Mouse (Mus musculus) kidney, postnatal 0 days (tissue): Measurements from ENCODE around the gene Rnasek. TPM values are rescaled to one million over a fixed set of nuclear protein-coding genes. Genes with fewer than 3 reads are reported as not detected.

Experiments
- ATAC-seq: fragments of 200-750 bp; cut with Nextera tagmentation; replicated peaks from 2 replicates; pipeline ENCODE4 v1.8.0; 2017; ENCODE audit warnings: low read depth, moderate number of reproducible peaks, moderate TSS enrichment, moderate library complexity; ENCODE audit not compliant: low FRiP score
- DNase-seq: peaks from one replicate; pipeline ENCODE4 v3.0.0-alpha.2; 2016; ENCODE audit warnings: low spot score
- H3K27ac ChIP-seq: fragments of 300-500 bp; sonication (generic); 2 replicates; pipeline ENCODE4 v1.5.1; 2014; ENCODE audit warnings: mild to moderate bottlenecking
- H3K27me3 ChIP-seq: fragments of 300-500 bp; sonication (generic); 2 replicates; pipeline ENCODE4 v1.6.1; 2014; ENCODE audit warnings: low read length, mixed read lengths; ENCODE audit not compliant: insufficient read depth
- H3K36me3 ChIP-seq: fragments of 300-500 bp; sonication (generic); 2 replicates; pipeline ENCODE4 v1.6.1; 2014; ENCODE audit warnings: low read length, mixed read lengths; ENCODE audit not compliant: insufficient read depth
- H3K4me1 ChIP-seq: fragments of 300-500 bp; sonication (generic); replicated peaks from 2 replicates; pipeline ENCODE4 v1.6.1; 2014; ENCODE audit warnings: antibody characterized with exemption, low read length, mixed read lengths; ENCODE audit not compliant: insufficient read depth
- H3K4me2 ChIP-seq: fragments of 300-500 bp; sonication (generic); 2 replicates; pipeline ENCODE4 v1.6.1; 2014; ENCODE audit warnings: mild to moderate bottlenecking, low read length, moderate library complexity, mixed read lengths
- H3K4me3 ChIP-seq: fragments of 300-500 bp; sonication (generic); replicated peaks from 2 replicates; pipeline ENCODE4 v1.5.1; 2014; ENCODE audit warnings: low read depth, low read length
- H3K9ac ChIP-seq: fragments of 300-500 bp; sonication (generic); 2 replicates; pipeline ENCODE4 v1.6.1; 2014; ENCODE audit warnings: low read depth, low read length
- H3K9me3 ChIP-seq: fragments of 300-500 bp; sonication (generic); replicated peaks from 2 replicates; pipeline ENCODE4 v1.6.1; 2016; ENCODE audit warnings: low read length, inconsistent platforms, mixed read lengths
- CTCF ChIP-seq: IDR thresholded peaks from 2 replicates; pipeline ENCODE4 v1.5.1; 2016; ENCODE audit warnings: antibody characterized with exemption, low read depth, mild to moderate bottlenecking, moderate library complexity
- WGBS: fragments of 180-500 bp; shearing (Covaris S2); extraction: QIAGEN DNeasy Blood & Tissue Kit; methylation state at CpG from one replicate; pipeline ENCODE4 v1.1.7; 2014; 5-methylcytosine and 5-hydroxymethylcytosine counted together
- polyA plus RNA-seq: library from polyadenylated mRNA; unstranded; fragments of >200 nt; fragmentation: Nextera tagmentation; extraction: Ambion mirVana; gene quantifications from 2 replicates; pipeline ENCODE4 v1.2.1, GENCODE M21; 2015

Rnasek gene
- polyA plus RNA-seq, 1 experiment from 2014 or later, result 455 TPM

GRCm38 (mm10) chr11:70226602-70226890, 13.1 kb downstream of the Rnasek start:
- Histone ChIP-seq H3K4me1 (peaks cover 9% of the 10 kb centered on the region), H3K9me3 (no peaks in the 10 kb centered on the region), H3K4me3 (peak overlapping the region; percentile 39), H3K9ac (no peak overlapping the region), H3K27me3 (peaks cover 13% of the 10 kb centered on the region), H3K27ac (no peak overlapping the region), H3K4me2 (peak overlapping the region; percentile 50), H3K36me3 (no peaks in the 10 kb centered on the region)
- no peak for DNase-seq
- TF ChIP-seq CTCF, result no peak
- 7% methylated on average over 18 of the region's 18 CpGs for WGBS
- no peak for ATAC-seq

DNA sequence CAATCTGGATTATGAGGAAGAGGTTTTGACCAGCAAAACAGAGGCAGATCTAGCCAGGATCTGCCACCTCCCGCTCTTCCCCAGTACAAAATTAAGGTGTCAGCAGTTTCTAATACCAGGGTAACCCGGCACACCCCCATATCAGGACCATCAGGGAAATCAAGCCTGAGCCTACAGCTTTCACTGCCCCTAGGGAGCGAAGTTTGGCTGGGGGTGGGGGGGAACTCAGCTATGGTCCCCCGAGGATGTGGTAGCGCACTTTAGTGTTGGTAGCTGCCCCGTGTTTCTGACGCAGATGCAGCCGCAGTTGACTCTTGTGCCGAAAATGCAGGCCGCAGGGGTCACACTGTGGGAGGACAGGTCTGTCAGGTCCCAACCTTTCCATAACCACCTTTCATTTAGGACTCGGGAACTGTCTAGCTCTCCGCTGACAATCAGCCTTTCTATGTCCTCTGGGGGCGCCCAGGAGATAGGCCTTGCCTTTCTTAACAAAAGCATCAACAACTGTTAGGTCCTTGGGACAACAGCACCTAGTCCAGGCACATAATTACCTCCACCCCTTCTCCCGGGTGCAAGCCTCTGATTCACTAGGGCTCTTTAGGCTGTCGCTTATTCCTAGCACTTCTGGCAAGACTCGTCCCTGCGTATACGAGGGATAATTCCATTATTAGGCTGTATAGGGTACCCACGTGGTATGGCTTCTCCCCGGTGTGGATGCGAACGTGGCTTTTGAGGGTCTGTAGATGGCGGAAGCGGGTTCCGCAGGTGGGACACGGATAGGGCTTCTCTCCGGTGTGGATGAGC, 13.6 kb downstream of the Rnasek start:
- H3K4me2 ChIP-seq, result peak overlapping the region; percentile 50
- DNase-seq, result no peak
- no peaks in the 10 kb centered on the region for H3K36me3 ChIP-seq
- no peaks in the 10 kb centered on the region for H3K9me3 ChIP-seq
- H3K27ac ChIP-seq, result peak overlapping the region; percentile 28; the same call in 1 of the 2 replicates
- peak overlapping the region; percentile 24; the same call in 1 of the 2 replicates for H3K9ac ChIP-seq
- H3K4me1 ChIP-seq, result peaks cover 9% of the 10 kb centered on the region
- H3K27me3 ChIP-seq, result peaks cover 13% of the 10 kb centered on the region
- peak; percentile 14; the same call in 1 of the 2 replicates for TF ChIP-seq CTCF
- WGBS, result 18% methylated on average over 27 of the region's 27 CpGs
- H3K4me3 ChIP-seq, result peak overlapping the region; percentile 39
- ATAC-seq, result no peak

DNA sequence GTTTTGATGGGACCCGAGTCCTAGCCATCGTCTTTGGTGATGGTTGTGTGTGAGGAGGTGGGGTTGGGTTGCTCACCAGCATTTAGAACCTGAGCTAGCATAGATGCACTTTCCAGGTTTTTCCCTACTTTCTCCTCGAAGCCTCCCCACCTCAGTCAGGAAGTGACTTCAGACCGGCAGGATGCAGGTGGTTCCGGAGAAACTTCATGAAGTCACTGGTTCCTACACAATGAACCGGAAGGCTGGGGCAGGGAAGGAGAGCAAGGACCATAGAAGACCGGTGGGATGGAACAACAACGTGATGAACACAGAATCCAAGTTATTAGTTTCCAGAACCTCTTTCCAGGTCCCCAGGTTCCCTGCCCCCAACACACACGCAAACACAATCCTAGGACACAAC, 15.9 kb downstream of the Rnasek start:
- Histone ChIP-seq H3K36me3 (no peaks in the 10 kb centered on the region), H3K4me2 (no peak overlapping the region), H3K27me3 (peaks cover 9% of the 10 kb centered on the region; the same call in 1 of the 2 replicates), H3K4me3 (no peak overlapping the region), H3K4me1 (peaks cover 9% of the 10 kb centered on the region), H3K9me3 (no peaks in the 10 kb centered on the region), H3K9ac (no peak overlapping the region), H3K27ac (peak overlapping the region; percentile 70; the same call in 1 of the 2 replicates)
- DNase-seq (peak; percentile 55), ATAC-seq (no peak)
- TF ChIP-seq CTCF, result no peak
- WGBS, result 74% methylated on average over 9 of the region's 9 CpGs

DNA sequence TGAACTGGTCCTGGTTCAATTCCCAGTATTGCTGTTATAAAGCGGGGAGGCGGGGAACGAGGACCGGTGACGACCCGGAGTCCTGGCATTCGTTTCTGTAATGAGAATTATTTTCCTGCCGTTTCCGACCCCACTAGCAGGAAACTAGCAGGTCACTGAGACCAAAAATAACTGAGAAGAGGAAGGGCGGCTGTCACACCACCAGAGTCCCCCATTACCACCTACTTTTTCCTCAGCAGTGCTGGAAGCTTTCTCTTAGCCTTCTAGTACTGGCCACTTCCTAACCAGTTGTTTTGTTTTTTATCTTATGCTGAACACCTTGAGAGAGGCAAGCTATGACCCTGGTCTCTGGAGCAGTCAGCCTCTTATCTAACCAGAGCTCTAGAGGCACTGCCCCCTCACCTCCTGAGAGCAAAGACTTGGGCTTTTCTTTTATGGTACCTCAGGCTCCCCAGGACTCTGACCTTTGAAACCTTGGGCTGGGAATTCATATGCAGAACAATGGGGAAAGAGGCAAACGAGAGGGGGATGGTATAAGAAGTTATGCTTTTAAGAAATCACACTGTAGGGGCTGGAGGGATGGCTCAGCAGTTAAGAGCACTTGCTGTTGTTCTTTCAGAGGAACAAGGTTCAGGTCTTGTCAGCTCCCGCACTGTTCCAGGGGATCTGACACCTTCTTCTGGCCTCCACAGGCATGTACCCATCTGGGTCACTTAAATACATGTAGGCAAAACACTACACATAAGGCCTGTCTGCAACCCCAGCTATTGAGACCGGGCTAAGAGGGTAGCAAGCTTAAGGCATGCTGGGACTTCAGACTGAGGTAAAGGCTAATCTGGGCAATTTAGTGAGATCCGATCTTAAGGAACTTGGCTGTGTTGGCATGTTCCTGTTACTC, 17.8 kb downstream of the Rnasek start:
- no peaks in the 10 kb centered on the region for H3K36me3 ChIP-seq
- H3K9ac ChIP-seq, result peak overlapping the region; percentile 66
- no peaks in the 10 kb centered on the region for H3K9me3 ChIP-seq
- no peak for TF ChIP-seq CTCF
- peak overlapping the region; percentile 82 for H3K4me2 ChIP-seq
- 0 out of 2 replicates have a peak, but pooled peaks have one; percentile 12 for ATAC-seq
- WGBS, result 10% methylated on average over 14 of the region's 14 CpGs
- H3K4me3 ChIP-seq, result peak overlapping the region; percentile 39
- H3K27ac ChIP-seq, result peak overlapping the region; percentile 81
- peaks cover 9% of the 10 kb centered on the region for H3K4me1 ChIP-seq
- no peak for DNase-seq
- H3K27me3 ChIP-seq, result no peaks in the 10 kb centered on the region; the same call in 1 of the 2 replicates

GRCm38 (mm10) chr11:70220731-70221602, 18.7 kb downstream of the Rnasek start, which contains the start of gene Slc16a13:
Gene Slc16a13, minus strand, starts transcription at chr11:70221064.
- Histone ChIP-seq H3K36me3 (no peaks in the 10 kb centered on the region), H3K4me2 (peak within 1 kb of the TSS; percentile 82), H3K27me3 (no peaks in the 10 kb centered on the region; the same call in 1 of the 2 replicates), H3K4me1 (0 out of 2 replicates have a peak, but pooled peaks cover under 1% of the 10 kb centered on the region), H3K9me3 (no peaks in the 10 kb centered on the region), H3K9ac (peak within 1 kb of the TSS; percentile 66), H3K4me3 (peak within 1 kb of the TSS; percentile 39), H3K27ac (peak within 1 kb of the TSS; percentile 81)
- DNase-seq (peak; percentile 98), ATAC-seq (peak; percentile 86)
- no peak for TF ChIP-seq CTCF
- WGBS, result under 1% methylated on average over 28 of the region's 28 CpGs
